Mouse (Mus musculus) monocyte, adult 59 days (primary cell): ENCODE results near the gene Prrc2a. TPM values are rescaled to one million over a fixed set of nuclear protein-coding genes. Genes with fewer than 3 reads are reported as not detected.

Experiments used
- total RNA-seq, 2 experiments: library from RNA; stranded (reverse); gene quantifications; one replicate each; pipeline ENCODE4 v1.2.4; 2023

Prrc2a gene
- total RNA-seq, 2 experiments from 2014 or later: 227 to 228 TPM

Other genes with a start within 250 kb of the Prrc2a start
- 10 to 100 TPM; 58.9 to 60.2 TPM for gene Neu1, start 233.6 kb downstream of the Prrc2a start, total RNA-seq
- gene Hspa1b, start 205.7 kb downstream of the Prrc2a start, total RNA-seq: 100 to 1,000 TPM; 240 to 289 TPM
- gene Gm20481, start 195.0 kb downstream of the Prrc2a start, total RNA-seq: not detected
- 100 to 1,000 TPM; 322 to 373 TPM for gene Hspa1a, start 192.7 kb downstream of the Prrc2a start, total RNA-seq
- under 1 TPM; 0.55 to 0.76 TPM for gene Hspa1l, start 192.2 kb downstream of the Prrc2a start, total RNA-seq
- 10 to 100 TPM; 18.6 to 21.1 TPM for gene Lsm2, start 183.0 kb downstream of the Prrc2a start, total RNA-seq
- 10 to 100 TPM; 89.4 to 93.9 TPM for gene Vars, start 163.9 kb downstream of the Prrc2a start, total RNA-seq
- under 1 TPM in 1 of 2 experiments, not detected in 1; 0.16 TPM for gene Vwa7, start 148.3 kb downstream of the Prrc2a start, total RNA-seq
- gene Sapcd1, start 136.9 kb downstream of the Prrc2a start, total RNA-seq: not detected
- 1 to 10 TPM; 1.0 to 2.2 TPM for gene Msh5, start 118.2 kb downstream of the Prrc2a start, total RNA-seq
- 100 to 1,000 TPM; 258 to 267 TPM for gene Clic1, start 114.9 kb downstream of the Prrc2a start, total RNA-seq
- 1 to 10 TPM; 1.2 to 1.7 TPM for gene Ddah2, start 105.9 kb downstream of the Prrc2a start, total RNA-seq
- gene Ly6g6c, start 99.5 kb downstream of the Prrc2a start, total RNA-seq: not detected
- not detected for gene Mpig6b, start 98.7 kb downstream of the Prrc2a start, total RNA-seq
- not detected for gene Ly6g6e, start 88.0 kb downstream of the Prrc2a start, total RNA-seq
- not detected for gene Ly6g6d, start 86.8 kb downstream of the Prrc2a start, total RNA-seq
- not detected for gene Ly6g6f, start 79.3 kb downstream of the Prrc2a start, total RNA-seq
- gene Abhd16a, start 75.6 kb downstream of the Prrc2a start, total RNA-seq: 10 to 100 TPM; 58.8 to 60.6 TPM
- not detected for gene Ly6g5c, start 56.6 kb downstream of the Prrc2a start, total RNA-seq
- gene Ly6g5b, start 49.5 kb downstream of the Prrc2a start, total RNA-seq: under 1 TPM; 0.42 to 0.61 TPM
- gene Gpank1, start 43.4 kb downstream of the Prrc2a start, total RNA-seq: 10 to 100 TPM; 22.2 to 30.3 TPM
- gene Csnk2b, start 42.8 kb downstream of the Prrc2a start, total RNA-seq: 100 to 1,000 TPM; 133 to 155 TPM
- 10 to 100 TPM; 15.5 to 25.3 TPM for gene D17H6S53E, start 38.5 kb downstream of the Prrc2a start, total RNA-seq
- not detected for gene Apom, start 32.8 kb downstream of the Prrc2a start, total RNA-seq
- gene Bag6, start 29.7 kb downstream of the Prrc2a start, total RNA-seq: 100 to 1,000 TPM; 324 to 360 TPM
- 100 to 1,000 TPM; 172 to 206 TPM for gene Aif1, start 11.2 kb upstream of the Prrc2a start, total RNA-seq
- gene Lst1, start 23.5 kb upstream of the Prrc2a start, total RNA-seq: 100 to 1,000 TPM; 935 to 974 TPM
- 10 to 100 TPM; 72.7 to 86.4 TPM for gene Ltb, start 29.5 kb upstream of the Prrc2a start, total RNA-seq
- 10 to 100 TPM; 57.3 to 92.8 TPM for gene Tnf, start 37.1 kb upstream of the Prrc2a start, total RNA-seq
- not detected for gene Lta, start 40.5 kb upstream of the Prrc2a start, total RNA-seq
- gene Gm16181, start 55.9 kb upstream of the Prrc2a start, total RNA-seq: 1 to 10 TPM in 1 of 2 experiments, not detected in 1; 1.3 TPM
- 1 to 10 TPM; 1.8 to 4.2 TPM for gene Atp6v1g2, start 68.8 kb upstream of the Prrc2a start, total RNA-seq
- 10 to 100 TPM; 13.1 to 13.4 TPM for gene Nfkbil1, start 70.9 kb upstream of the Prrc2a start, total RNA-seq
- gene Ddx39b, start 76.8 kb upstream of the Prrc2a start, total RNA-seq: 100 to 1,000 TPM; 243 to 247 TPM
- gene H2-D1, start 97.8 kb upstream of the Prrc2a start, total RNA-seq: 1,000 to 10,000 TPM; 2,563 to 2,615 TPM
- 10 to 100 TPM; 10.2 to 13.7 TPM for gene H2-Q1, start 155.5 kb upstream of the Prrc2a start, total RNA-seq
- gene H2-Q2, start 177.3 kb upstream of the Prrc2a start, total RNA-seq: 10 to 100 TPM; 11.6 to 12.7 TPM
- 100 to 1,000 TPM; 176 to 190 TPM for gene H2-Q4, start 214.7 kb upstream of the Prrc2a start, total RNA-seq